Mouse (Mus musculus) cortical plate, adult 2 months (tissue): ENCODE measurements around the gene Usp7.

Experiments
- CTCF ChIP-seq: fragments of 200-500 bp; IDR thresholded peaks from 2 replicates; pipeline ENCODE4 v1.5.1; 2011; ENCODE audit warnings: mild to moderate bottlenecking, control low read depth, low read length; ENCODE audit not compliant: insufficient read depth; ENCODE audit errors: extremely low read depth
- POLR2A ChIP-seq: fragments of 200-500 bp; IDR thresholded peaks from 2 replicates; pipeline ENCODE4 v1.6.1; 2011; ENCODE audit warnings: mild to moderate bottlenecking, low read length, control low read depth; ENCODE audit not compliant: insufficient read depth; ENCODE audit errors: extremely low read depth

- TF ChIP-seq CTCF (no peak), POLR2A (no peak)
These were observed 142.1 kb downstream of the Usp7 start for GRCm38 (mm10) chr16:8650007-8650406.
